Comparison of ENCODE assay signal across 9 mouse cellular contexts in genomic region chr11:4984249-4984648, GRCm38 (mm10). TPM values are rescaled to one million over a fixed set of nuclear protein-coding genes. Genes with fewer than 3 reads are reported as not detected.
A peak's percentile ranks its signal among the peaks of the same experiment; 100 is the strongest.
DNase-seq lines count a peak whose midpoint lies in the region; ATAC-seq and TF ChIP-seq lines count a peak whose summit lies in the region.
"Had no signal": no experiment of that assay in that cellular context is flagged by ENCODE, and none has a peak within 500 bp of the region (broad histone marks: within the 10 kb centered on the region; RNA-seq: fewer than 3 reads in every experiment).

No protein-coding gene starts in this region.

- H3K9ac ChIP-seq in embryonic facial prominence, embryonic 13.5 days: no peak overlapping the region
- no peak overlapping the region for H3K9ac ChIP-seq in intestine, embryonic 15.5 days
- H3K9ac ChIP-seq: limb, embryonic 13.5 days had no signal

- DNase-seq in layer of hippocampus, adult 2 months (ENCODE audit: low spot score in 2 of 2): peak; percentile 26 to 52
- DNase-seq in layer of hippocampus, postnatal 36 days: no peak
- peak; percentile 23 for DNase-seq in Muller cell, postnatal 12 days (ENCODE audit: inconsistent ontology term)
- no peak for DNase-seq in midbrain, embryonic 10.5 days (ENCODE audit: low spot score)
- DNase-seq in thymus, postnatal 25 days: no peak
- no peak for DNase-seq in ovary, postnatal 36 days (ENCODE audit: low spot score)

- 0 out of 2 replicates have a peak, but pooled peaks cover 2% of the 10 kb centered on the region for H3K27me3 ChIP-seq in embryonic facial prominence, embryonic 13.5 days
- H3K27me3 ChIP-seq in intestine, embryonic 15.5 days (replicated peaks): no peaks in the 10 kb centered on the region
- no peaks in the 10 kb centered on the region for H3K27me3 ChIP-seq in midbrain, embryonic 10.5 days (ENCODE audit: low read depth, poor library complexity, severe bottlenecking)

- H3K4me3 ChIP-seq in layer of hippocampus, adult 2 months: no peak overlapping the region
- H3K4me3 ChIP-seq in embryonic facial prominence, embryonic 13.5 days: no peak overlapping the region
- no peak overlapping the region for H3K4me3 ChIP-seq in intestine, embryonic 15.5 days (replicated peaks)
- peak overlapping the region; percentile 36 for H3K4me3 ChIP-seq in midbrain, embryonic 10.5 days
- H3K4me3 ChIP-seq: limb, embryonic 13.5 days had no signal

- H3K4me1 ChIP-seq in embryonic facial prominence, embryonic 13.5 days: peaks cover 17% of the 10 kb centered on the region
- peaks cover 19% of the 10 kb centered on the region for H3K4me1 ChIP-seq in intestine, embryonic 15.5 days (replicated peaks)
- H3K4me1 ChIP-seq in midbrain, embryonic 10.5 days: peaks cover 29% of the 10 kb centered on the region

- no peak for ATAC-seq in embryonic facial prominence, embryonic 13.5 days (ENCODE audit: insufficient number of reproducible peaks, insufficient read depth, low FRiP score, low TSS enrichment, low read depth)
- no peak for ATAC-seq in intestine, embryonic 15.5 days

- H3K4me2 ChIP-seq in embryonic facial prominence, embryonic 13.5 days: peak overlapping the region; percentile 24
- H3K4me2 ChIP-seq in intestine, embryonic 15.5 days (replicated peaks): peak overlapping the region; percentile 35
- H3K4me2 ChIP-seq: limb, embryonic 13.5 days had no signal

- peak; percentile 91 for TF ChIP-seq CTCF in layer of hippocampus, adult 2 months (conservative IDR thresholded peaks at IDR 0.05)

- WGBS in embryonic facial prominence, embryonic 13.5 days: 3% methylated on average over 5 of the region's 5 CpGs
- 2% methylated on average over 5 of the region's 5 CpGs for WGBS in intestine, embryonic 15.5 days
- 2% methylated on average over 5 of the region's 5 CpGs for WGBS in midbrain, embryonic 10.5 days

- no peak overlapping the region for H3K27ac ChIP-seq in layer of hippocampus, adult 2 months
- H3K27ac ChIP-seq in embryonic facial prominence, embryonic 13.5 days: no peak overlapping the region
- H3K27ac ChIP-seq in intestine, embryonic 15.5 days: no peak overlapping the region
- peak overlapping the region; percentile 64; the same call in 1 of the 2 replicates for H3K27ac ChIP-seq in midbrain, embryonic 10.5 days (replicated peaks)
- H3K27ac ChIP-seq: limb, embryonic 13.5 days had no signal

- H3K9me3 ChIP-seq in embryonic facial prominence, embryonic 13.5 days: no peaks in the 10 kb centered on the region
- H3K9me3 ChIP-seq in intestine, embryonic 15.5 days: no peaks in the 10 kb centered on the region
- H3K9me3 ChIP-seq in midbrain, embryonic 10.5 days (replicated peaks): no peaks in the 10 kb centered on the region
- H3K9me3 ChIP-seq: limb, embryonic 13.5 days had no signal

- no peaks in the 10 kb centered on the region for H3K36me3 ChIP-seq in embryonic facial prominence, embryonic 13.5 days
- no peaks in the 10 kb centered on the region for H3K36me3 ChIP-seq in intestine, embryonic 15.5 days
- peaks cover 7% of the 10 kb centered on the region; the same call in 1 of the 2 replicates for H3K36me3 ChIP-seq in midbrain, embryonic 10.5 days
- H3K36me3 ChIP-seq: limb, embryonic 13.5 days had no signal

RNA-seq across cellular contexts. Expression of gene Ap1b1, which starts 2.4 kb away (rescaled TPM):
- 100 to 1,000 TPM; 144 to 147 TPM for total RNA-seq in layer of hippocampus, adult 2 months (2021)
- total RNA-seq in layer of hippocampus, postnatal 36 days (2021): 100 to 1,000 TPM; 142 to 146 TPM
- 47.2 and 49.1 TPM in 2 replicates for polyA plus RNA-seq in embryonic facial prominence, embryonic 13.5 days (2015; fragmentation: Nextera tagmentation; extraction: Ambion mirVana)
- polyA plus RNA-seq in intestine, embryonic 15.5 days (2015; fragmentation: Nextera tagmentation; extraction: Ambion mirVana): 63.5 and 71.3 TPM in 2 replicates
- 62.2 and 68.4 TPM in 2 replicates for polyA plus RNA-seq in midbrain, embryonic 10.5 days (2016; fragmentation: Nextera tagmentation; extraction: Ambion mirVana)

RNA-seq across cellular contexts. Expression of gene Nefh, which starts 36.4 kb away (rescaled TPM):
- 10 to 100 TPM; 37.2 to 38.0 TPM for total RNA-seq in layer of hippocampus, adult 2 months (2021)
- total RNA-seq in layer of hippocampus, postnatal 36 days (2021): 10 to 100 TPM; 38.5 to 44.9 TPM
- polyA plus RNA-seq in embryonic facial prominence, embryonic 13.5 days (2015; fragmentation: Nextera tagmentation; extraction: Ambion mirVana): 0.14 and 0.23 TPM in 2 replicates
- polyA plus RNA-seq in intestine, embryonic 15.5 days (2015; fragmentation: Nextera tagmentation; extraction: Ambion mirVana): 0.58 and 0.76 TPM in 2 replicates
- polyA plus RNA-seq in midbrain, embryonic 10.5 days (2016; fragmentation: Nextera tagmentation; extraction: Ambion mirVana): 0.23 and 0.29 TPM in 2 replicates

Comparison
In these comparisons a context has a peak if more than half of its experiments do, and no peak if none do; other contexts are left out.
1. DNase-seq: peak in layer of hippocampus, adult 2 months (2 of 2) and Muller cell, postnatal 12 days (single experiment); none in layer of hippocampus, postnatal 36 days (0 of 2), midbrain, embryonic 10.5 days (single experiment), thymus, postnatal 25 days (single experiment) and ovary, postnatal 36 days (single experiment).